Mouse (Mus musculus) heart, embryonic 12.5 days (tissue): ENCODE data around the gene Nnat. TPM values are rescaled to one million over a fixed set of nuclear protein-coding genes. Genes with fewer than 3 reads are reported as not detected.

ENCODE experiments used
- ATAC-seq: fragments of 200-750 bp; cut with Nextera tagmentation; 2 replicates; pipeline ENCODE4 v1.8.0; 2017; ENCODE audit warnings: moderate TSS enrichment, moderate library complexity; ENCODE audit not compliant: insufficient number of reproducible peaks, low FRiP score
- H3K27ac ChIP-seq: fragments of 300-500 bp; sonication (generic); 2 replicates; pipeline ENCODE4 v1.5.1; 2016; ENCODE audit warnings: mild to moderate bottlenecking, moderate library complexity; ENCODE audit not compliant: poor library complexity, severe bottlenecking
- H3K27me3 ChIP-seq: fragments of 300-500 bp; sonication (generic); replicated peaks from 2 replicates; pipeline ENCODE4 v1.6.1; 2016; ENCODE audit warnings: mild to moderate bottlenecking, moderate library complexity
- H3K36me3 ChIP-seq: fragments of 300-500 bp; sonication (generic); 2 replicates; pipeline ENCODE4 v1.6.1; 2016; ENCODE audit warnings: mild to moderate bottlenecking, moderate library complexity
- H3K4me1 ChIP-seq: fragments of 300-500 bp; sonication (generic); replicated peaks from 2 replicates; pipeline ENCODE4 v1.6.1; 2016; ENCODE audit warnings: mild to moderate bottlenecking
- H3K4me2 ChIP-seq: fragments of 300-500 bp; sonication (generic); 2 replicates; pipeline ENCODE4 v1.6.1; 2016; ENCODE audit warnings: mild to moderate bottlenecking, moderate library complexity
- H3K4me3 ChIP-seq: fragments of 300-500 bp; sonication (generic); 2 replicates; pipeline ENCODE4 v1.5.1; 2016; ENCODE audit warnings: mild to moderate bottlenecking
- H3K9ac ChIP-seq: fragments of 300-500 bp; sonication (generic); 2 replicates; pipeline ENCODE4 v1.6.1; 2016; ENCODE audit warnings: mild to moderate bottlenecking, moderate library complexity
- H3K9me3 ChIP-seq: fragments of 300-500 bp; sonication (generic); replicated peaks from 2 replicates; pipeline ENCODE4 v1.6.1; 2016; ENCODE audit warnings: mild to moderate bottlenecking, moderate library complexity
- WGBS: fragments of 180-500 bp; shearing (Covaris S2); methylation state at CpG from one replicate; pipeline ENCODE4 v1.1.7; 2016; 5-methylcytosine and 5-hydroxymethylcytosine counted together
- polyA plus RNA-seq: library from polyadenylated mRNA; unstranded; fragments of >200 nt; fragmentation: Nextera tagmentation; extraction: Ambion mirVana; gene quantifications from 2 replicates; pipeline ENCODE4 v1.2.1, GENCODE M21; 2016

Gene Nnat
- polyA plus RNA-seq: 169 and 173 TPM in 2 replicates

GRCm38 (mm10) chr2:157559858-157560257, at the start of gene Nnat:
Gene Nnat (plus strand): TSS chr2:157560078.
- no peaks in the 10 kb centered on the region for H3K27me3 ChIP-seq
- peaks cover 82% of the 10 kb centered on the region for H3K36me3 ChIP-seq
- H3K4me2 ChIP-seq: peak within 1 kb of the TSS; percentile 90
- peak within 1 kb of the TSS; percentile 50 for H3K4me3 ChIP-seq
- peaks cover 36% of the 10 kb centered on the region for H3K4me1 ChIP-seq
- H3K27ac ChIP-seq: no peak within 1 kb of the TSS
- no peak for ATAC-seq
- peak within 1 kb of the TSS; percentile 78 for H3K9ac ChIP-seq
- H3K9me3 ChIP-seq: peaks cover 53% of the 10 kb centered on the region
- 52% methylated on average over 27 of the region's 27 CpGs for WGBS

GRCm38 (mm10) chr2:157512859-157513258, 47.0 kb upstream of the Nnat start:
- ATAC-seq: no peak
- H3K27ac ChIP-seq: no peak overlapping the region
- no peaks in the 10 kb centered on the region for H3K9me3 ChIP-seq
- H3K27me3 ChIP-seq: peaks cover 17% of the 10 kb centered on the region
- H3K4me3 ChIP-seq: no peak overlapping the region
- 72% methylated on average over 9 of the region's 9 CpGs for WGBS
- H3K4me2 ChIP-seq: no peak overlapping the region
- no peak overlapping the region for H3K9ac ChIP-seq
- no peaks in the 10 kb centered on the region for H3K36me3 ChIP-seq
- H3K4me1 ChIP-seq: peaks cover 15% of the 10 kb centered on the region

- no peak overlapping the region for H3K4me2 ChIP-seq
- H3K36me3 ChIP-seq: no peaks in the 10 kb centered on the region
- no peaks in the 10 kb centered on the region for H3K9me3 ChIP-seq
- no peak overlapping the region for H3K9ac ChIP-seq
- ATAC-seq: no peak
- WGBS: 35% methylated on average over 9 of the region's 9 CpGs
- H3K27ac ChIP-seq: no peak overlapping the region
- 0 out of 2 replicates have a peak, but pooled peaks cover 14% of the 10 kb centered on the region for H3K27me3 ChIP-seq
- peaks cover 15% of the 10 kb centered on the region for H3K4me1 ChIP-seq
- H3K4me3 ChIP-seq: no peak overlapping the region
Observed at GRCm38 (mm10) chr2:157513737-157514208, 46.1 kb upstream of the Nnat start.

- no peak overlapping the region for H3K4me2 ChIP-seq
- no peaks in the 10 kb centered on the region for H3K36me3 ChIP-seq
- H3K4me1 ChIP-seq: peaks cover 15% of the 10 kb centered on the region
- ATAC-seq: no peak
- H3K9me3 ChIP-seq: no peaks in the 10 kb centered on the region
- WGBS: 10% methylated on average over 4 of the region's 4 CpGs
- H3K27me3 ChIP-seq: 0 out of 2 replicates have a peak, but pooled peaks cover 14% of the 10 kb centered on the region
- no peak overlapping the region for H3K9ac ChIP-seq
- H3K27ac ChIP-seq: no peak overlapping the region
- H3K4me3 ChIP-seq: no peak overlapping the region
Observed at GRCm38 (mm10) chr2:157514353-157514752, 45.5 kb upstream of the Nnat start.

GRCm38 (mm10) chr2:157517526-157517925, 42.4 kb upstream of the Nnat start:
- H3K27ac ChIP-seq: no peak overlapping the region
- ATAC-seq: no peak
- WGBS: 47% methylated on average over 6 of the region's 6 CpGs
- no peaks in the 10 kb centered on the region for H3K9me3 ChIP-seq
- no peak overlapping the region for H3K4me2 ChIP-seq
- no peak overlapping the region for H3K4me3 ChIP-seq
- H3K36me3 ChIP-seq: no peaks in the 10 kb centered on the region
- no peaks in the 10 kb centered on the region for H3K27me3 ChIP-seq
- H3K9ac ChIP-seq: no peak overlapping the region
- peaks cover 15% of the 10 kb centered on the region for H3K4me1 ChIP-seq

GRCm38 (mm10) chr2:157518451-157518850, 41.4 kb upstream of the Nnat start:
- Histone ChIP-seq H3K36me3 (no peaks in the 10 kb centered on the region), H3K27ac (no peak overlapping the region), H3K9ac (no peak overlapping the region), H3K4me2 (no peak overlapping the region), H3K4me1 (peaks cover 15% of the 10 kb centered on the region), H3K9me3 (no peaks in the 10 kb centered on the region), H3K4me3 (no peak overlapping the region), H3K27me3 (no peaks in the 10 kb centered on the region)
- WGBS: 63% methylated on average over 7 of the region's 7 CpGs
- no peak for ATAC-seq

- H3K36me3 ChIP-seq: no peaks in the 10 kb centered on the region
- H3K9ac ChIP-seq: no peak overlapping the region
- no peak overlapping the region for H3K4me2 ChIP-seq
- ATAC-seq: no peak
- H3K4me3 ChIP-seq: no peak overlapping the region
- no peaks in the 10 kb centered on the region for H3K9me3 ChIP-seq
- 52% methylated on average over 6 of the region's 6 CpGs for WGBS
- H3K27me3 ChIP-seq: no peaks in the 10 kb centered on the region
- peaks cover 6% of the 10 kb centered on the region for H3K4me1 ChIP-seq
- no peak overlapping the region for H3K27ac ChIP-seq
Observed at GRCm38 (mm10) chr2:157519452-157519851, 40.4 kb upstream of the Nnat start.

GRCm38 (mm10) chr2:157520496-157520895, 39.4 kb upstream of the Nnat start:
- Histone ChIP-seq H3K27ac (no peak overlapping the region), H3K9me3 (no peaks in the 10 kb centered on the region), H3K36me3 (no peaks in the 10 kb centered on the region), H3K4me3 (no peak overlapping the region), H3K4me2 (no peak overlapping the region), H3K4me1 (no peaks in the 10 kb centered on the region), H3K9ac (no peak overlapping the region), H3K27me3 (no peaks in the 10 kb centered on the region)
- ATAC-seq: no peak
- 52% methylated on average over 5 of the region's 5 CpGs for WGBS

GRCm38 (mm10) chr2:157522556-157522955, 37.3 kb upstream of the Nnat start:
- H3K9ac ChIP-seq: no peak overlapping the region
- no peaks in the 10 kb centered on the region for H3K36me3 ChIP-seq
- ATAC-seq: no peak
- WGBS: 75% methylated on average over 3 of the region's 3 CpGs
- H3K4me3 ChIP-seq: no peak overlapping the region
- no peak overlapping the region for H3K27ac ChIP-seq
- peaks cover 13% of the 10 kb centered on the region; the same call in 1 of the 2 replicates for H3K27me3 ChIP-seq
- H3K9me3 ChIP-seq: no peaks in the 10 kb centered on the region
- H3K4me1 ChIP-seq: no peaks in the 10 kb centered on the region
- H3K4me2 ChIP-seq: no peak overlapping the region

- Histone ChIP-seq H3K36me3 (no peaks in the 10 kb centered on the region), H3K4me2 (no peak overlapping the region), H3K4me3 (no peak overlapping the region), H3K27ac (no peak overlapping the region), H3K9me3 (no peaks in the 10 kb centered on the region), H3K27me3 (peaks cover 28% of the 10 kb centered on the region), H3K9ac (no peak overlapping the region), H3K4me1 (no peaks in the 10 kb centered on the region)
- no peak for ATAC-seq
- WGBS: 62% methylated on average over 13 of the region's 13 CpGs
Observed at GRCm38 (mm10) chr2:157530056-157530955, 29.6 kb upstream of the Nnat start.

- H3K9ac ChIP-seq: no peak overlapping the region
- no peaks in the 10 kb centered on the region for H3K9me3 ChIP-seq
- H3K36me3 ChIP-seq: no peaks in the 10 kb centered on the region
- no peak overlapping the region for H3K4me2 ChIP-seq
- peaks cover 18% of the 10 kb centered on the region for H3K27me3 ChIP-seq
- peaks cover 7% of the 10 kb centered on the region for H3K4me1 ChIP-seq
- no peak for ATAC-seq
- H3K27ac ChIP-seq: no peak overlapping the region
- whole genome bisulfite sequencing: 57% methylated on average over 8 of the region's 8 CpGs
- H3K4me3 ChIP-seq: no peak overlapping the region
Observed at GRCm38 (mm10) chr2:157531681-157532426, 28.0 kb upstream of the Nnat start.
